Mouse (Mus musculus): ENCODE results near the gene Armc2.

Armc2 gene

DNA sequence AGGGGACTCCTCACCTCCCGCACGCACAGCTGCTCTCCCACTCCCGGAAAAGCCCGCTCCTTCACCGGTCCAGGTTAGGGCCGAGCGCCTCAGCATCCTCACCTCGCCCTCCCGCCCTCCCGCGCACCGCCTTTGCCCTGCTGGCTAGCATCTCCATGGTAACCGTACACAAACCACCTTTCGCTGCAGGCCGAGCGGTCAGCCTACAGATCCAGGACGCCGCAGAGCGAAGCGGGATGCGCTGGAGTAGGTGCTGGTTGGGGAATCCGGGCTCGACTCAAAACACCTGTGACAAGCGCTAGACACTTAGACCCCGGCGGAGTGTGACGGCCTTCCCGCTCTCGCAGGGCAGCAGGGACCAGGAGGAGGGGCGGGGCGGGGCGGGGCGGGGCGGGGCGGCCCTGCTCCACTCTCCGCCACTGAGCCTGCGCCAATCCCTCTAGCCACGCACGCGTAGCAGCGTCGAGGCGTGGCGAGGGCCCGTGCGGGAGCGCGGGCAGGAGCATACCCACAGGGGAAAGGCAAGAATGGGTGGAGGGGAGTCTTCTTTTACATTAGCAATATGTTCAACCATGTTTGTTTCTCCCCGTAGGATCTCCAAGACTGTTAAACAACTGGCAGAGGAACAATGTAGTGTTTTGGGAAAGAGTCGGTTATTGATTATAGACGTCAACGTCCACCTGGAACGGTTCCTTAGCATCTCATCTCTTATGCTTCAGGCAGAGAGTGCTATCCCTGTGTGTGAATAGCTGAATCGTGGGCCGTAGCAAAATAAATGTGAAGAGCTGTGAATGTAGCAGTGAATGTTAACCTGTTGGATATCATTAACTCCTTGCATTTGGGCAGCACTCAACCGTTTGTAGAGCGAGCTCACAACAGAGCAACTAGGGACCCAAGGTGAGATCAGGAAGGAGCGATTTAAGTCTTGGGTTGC lies at the start of gene Armc2:
Gene Armc2, minus strand, starts transcription at position 427 of the 934 bp plus-strand sequence.
- DNase-seq (ENCODE audit: low read depth, low spot score) = peak; percentile 59

- DNase-seq (ENCODE audit: low read depth, low spot score) = no peak
These were observed 46.2 kb upstream of the Armc2 start for GRCm38 (mm10) chr10:42064446-42064845.

- DNase-seq (ENCODE audit: low read depth, low spot score) = no peak
These were observed 41.3 kb upstream of the Armc2 start for GRCm38 (mm10) chr10:42059522-42059921.

DNA sequence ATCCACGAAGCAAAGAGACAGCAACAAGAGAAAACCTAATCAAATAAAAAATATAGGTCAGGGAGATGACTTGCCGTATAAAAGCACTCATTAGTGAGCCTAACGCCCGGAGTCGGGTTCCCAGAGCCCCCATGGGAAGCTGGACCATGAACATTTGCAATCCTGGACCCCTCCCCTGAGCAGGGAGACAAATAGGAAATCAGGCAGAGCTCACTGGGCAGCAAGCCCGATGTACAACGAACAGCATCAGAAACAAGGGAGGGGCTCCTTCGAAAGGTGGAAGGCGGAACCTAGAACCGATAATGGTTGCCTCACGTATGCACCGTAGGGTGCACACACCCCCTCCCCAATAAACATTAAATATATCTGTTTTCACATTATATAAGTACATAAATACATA lies 39.5 kb upstream of the Armc2 start:
- no peak for DNase-seq (ENCODE audit: low read depth, low spot score)

DNA sequence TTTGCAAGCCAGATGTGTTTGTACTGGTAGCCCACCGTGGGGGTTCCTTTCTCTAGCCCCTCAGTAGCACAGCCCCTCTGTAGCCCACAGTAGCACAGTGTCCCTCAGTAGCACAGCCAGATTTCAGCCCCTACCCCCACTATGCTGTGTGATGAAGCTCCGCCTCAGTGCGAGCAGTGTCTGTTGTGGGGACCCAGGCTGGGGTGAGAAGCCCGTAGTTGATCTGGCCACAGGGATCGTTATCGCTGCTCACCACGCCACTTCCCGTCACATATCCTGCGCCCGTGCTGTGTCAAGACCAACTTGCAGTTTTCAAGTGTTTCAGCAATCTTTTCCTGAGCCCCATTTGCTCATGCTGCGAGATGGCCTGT lies 39.0 kb upstream of the Armc2 start:
- DNase-seq (ENCODE audit: low read depth, low spot score) = no peak

DNA sequence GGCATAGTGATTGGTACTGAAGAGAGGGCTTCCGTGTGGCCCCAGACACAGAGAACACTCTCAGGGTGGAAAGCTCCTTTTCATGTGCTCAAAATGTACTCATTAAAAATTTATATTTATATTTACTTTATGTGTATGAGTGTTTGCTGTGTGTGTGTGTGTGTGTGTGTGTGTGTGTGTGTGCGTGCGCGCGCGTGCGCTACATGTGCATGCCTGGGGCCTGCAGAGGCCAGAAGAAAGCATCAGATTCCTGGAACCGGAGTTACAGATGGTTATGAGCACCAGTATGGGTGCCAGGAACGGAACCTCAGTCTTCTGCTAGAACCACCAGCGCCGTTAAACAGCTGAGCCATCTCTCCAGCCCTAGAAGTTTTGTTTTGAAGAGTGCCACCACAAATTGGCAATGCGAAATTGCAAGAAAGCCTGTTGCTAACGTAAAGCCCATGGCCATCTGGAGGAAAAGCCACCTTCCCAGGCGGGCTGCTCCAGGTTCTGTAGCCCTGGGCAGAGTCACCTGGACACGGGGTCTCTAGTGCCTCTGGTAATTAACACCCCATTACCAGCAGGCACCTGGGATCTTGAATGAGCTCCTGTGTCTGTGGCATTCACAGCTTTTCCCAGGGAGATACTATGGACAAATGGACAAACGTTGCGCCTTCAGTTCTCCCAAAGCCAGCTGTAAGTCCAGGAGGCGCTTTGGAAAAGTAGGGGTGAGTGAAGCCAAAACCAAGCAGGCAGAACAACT lies 38.4 kb upstream of the Armc2 start:
- DNase-seq (ENCODE audit: low read depth, low spot score) = no peak

DNA sequence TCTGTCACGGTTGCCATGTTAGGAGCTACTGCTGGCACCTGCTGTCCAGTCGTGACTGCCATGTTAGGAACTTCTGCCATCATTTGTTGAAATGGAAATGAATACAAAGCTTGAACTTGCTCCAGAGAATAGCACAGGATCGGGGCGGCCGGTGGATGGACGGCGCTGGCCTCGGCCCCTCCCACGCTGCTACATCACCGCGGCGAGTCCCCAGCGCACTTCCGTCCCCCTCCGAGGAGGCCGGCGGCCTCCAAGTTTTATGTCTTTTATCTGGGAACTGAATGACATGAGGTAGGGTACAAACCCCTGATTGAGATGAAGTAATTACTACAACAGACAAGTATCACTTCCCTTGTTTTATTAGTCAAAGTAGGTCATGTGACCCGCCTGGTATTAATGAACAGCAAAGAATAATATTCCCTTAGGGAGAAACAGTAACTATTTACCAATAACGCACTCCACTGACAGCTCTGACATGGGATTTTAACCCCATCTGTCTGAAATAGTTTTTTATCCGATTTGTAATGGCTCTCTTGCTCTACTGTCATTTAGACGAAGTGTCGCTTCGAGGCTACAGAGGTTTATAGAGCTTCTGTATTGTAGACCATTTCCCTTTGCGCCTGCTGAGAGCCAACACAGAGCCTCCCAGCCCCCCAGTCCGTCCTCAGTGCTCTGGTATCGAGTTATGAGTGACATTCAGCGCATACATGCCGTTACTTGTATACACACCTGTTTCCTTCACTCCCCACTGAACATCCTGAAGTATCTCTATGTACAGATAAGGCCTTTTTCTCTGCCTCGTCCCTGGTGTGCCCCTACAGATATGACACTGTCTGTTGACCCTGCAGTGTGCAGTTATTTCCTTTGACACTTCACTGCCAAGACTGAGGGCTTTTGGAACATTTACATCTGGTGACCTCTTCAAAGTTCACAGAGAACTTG lies 37.3 kb upstream of the Armc2 start:
- DNase-seq (ENCODE audit: low read depth, low spot score) = no peak

GRCm38 (mm10) chr10:42051069-42051468 lies 32.8 kb upstream of the Armc2 start:
- no peak for DNase-seq (ENCODE audit: low read depth, low spot score)

DNA sequence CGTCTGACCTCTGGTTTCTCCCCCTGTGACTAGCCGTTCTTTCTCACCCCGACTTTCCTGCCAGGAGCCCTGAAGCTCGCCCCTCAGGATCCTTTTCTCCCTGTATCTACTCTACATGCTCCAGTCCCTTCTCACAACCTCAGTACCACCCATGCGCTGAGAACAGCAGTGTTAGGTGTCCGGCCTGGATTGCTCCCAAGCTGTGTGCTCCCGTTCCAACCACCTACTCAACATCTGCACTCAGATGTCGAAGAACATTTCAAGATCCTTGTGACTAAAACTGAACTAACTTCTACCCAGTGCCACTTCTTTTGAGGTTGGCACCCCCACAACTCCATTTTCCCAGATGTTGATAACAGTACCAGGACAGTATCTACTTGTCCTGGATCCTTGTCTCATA lies 30.4 kb upstream of the Armc2 start:
- DNase-seq (ENCODE audit: low read depth, low spot score) = no peak

GRCm38 (mm10) chr10:42044574-42044973 lies 26.3 kb upstream of the Armc2 start:
- no peak for DNase-seq (ENCODE audit: low read depth, low spot score)

GRCm38 (mm10) chr10:42043307-42043706 lies 25.1 kb upstream of the Armc2 start:
- DNase-seq (ENCODE audit: low read depth, low spot score) = no peak

GRCm38 (mm10) chr10:42042881-42043280 lies 24.6 kb upstream of the Armc2 start:
- DNase-seq (ENCODE audit: low read depth, low spot score) = no peak

DNA sequence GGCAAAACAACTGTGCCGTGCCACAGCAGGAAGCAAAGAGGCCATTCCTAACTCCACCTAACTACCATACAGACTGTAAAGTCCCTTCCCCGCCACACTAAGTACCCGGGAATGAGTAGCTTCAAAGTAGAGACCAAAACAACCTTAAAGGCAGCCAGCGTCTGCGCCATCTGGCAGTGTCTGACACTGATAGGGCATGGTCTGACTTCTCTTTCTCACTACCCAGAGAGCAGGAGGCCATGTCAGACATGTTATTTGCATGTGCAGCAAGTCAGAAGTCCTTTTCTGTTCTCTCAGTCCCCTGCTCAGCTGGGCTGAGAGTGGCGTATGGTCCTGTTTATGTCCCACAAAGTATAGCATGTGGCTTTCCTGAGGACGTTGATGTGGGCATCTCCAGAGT lies 23.8 kb upstream of the Armc2 start:
- no peak for DNase-seq (ENCODE audit: low read depth, low spot score)

- no peak for DNase-seq (ENCODE audit: low read depth, low spot score)
These were observed 20.3 kb upstream of the Armc2 start for GRCm38 (mm10) chr10:42038571-42038970.

DNA sequence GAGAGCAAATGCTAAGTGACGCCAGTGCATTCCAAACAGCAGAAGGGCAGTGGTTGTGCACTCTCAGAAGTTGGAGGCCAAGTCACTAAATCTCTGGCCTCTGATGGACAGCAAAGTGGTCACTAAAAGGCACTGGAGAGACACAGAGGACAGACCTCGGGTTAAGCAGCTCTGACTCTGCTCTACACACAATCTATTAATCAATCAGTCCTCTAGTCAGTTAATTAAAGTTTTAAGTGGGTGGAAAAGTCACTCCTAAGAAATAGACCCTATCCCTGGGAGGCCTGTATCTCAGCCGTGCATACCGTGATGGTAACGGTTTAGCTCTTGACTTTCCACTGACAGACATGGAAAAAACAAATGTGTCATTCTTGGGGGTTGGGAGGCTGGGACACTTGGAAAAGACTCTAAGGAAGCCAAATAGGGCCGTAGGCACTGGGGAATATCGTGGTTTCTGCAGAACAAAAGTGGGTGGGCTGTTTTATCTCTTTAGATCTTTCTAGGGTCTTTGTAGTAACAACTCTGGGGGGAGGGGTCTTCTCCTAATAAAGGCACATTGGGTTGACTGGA lies 19.1 kb upstream of the Armc2 start:
- DNase-seq (ENCODE audit: low read depth, low spot score) = no peak

DNA sequence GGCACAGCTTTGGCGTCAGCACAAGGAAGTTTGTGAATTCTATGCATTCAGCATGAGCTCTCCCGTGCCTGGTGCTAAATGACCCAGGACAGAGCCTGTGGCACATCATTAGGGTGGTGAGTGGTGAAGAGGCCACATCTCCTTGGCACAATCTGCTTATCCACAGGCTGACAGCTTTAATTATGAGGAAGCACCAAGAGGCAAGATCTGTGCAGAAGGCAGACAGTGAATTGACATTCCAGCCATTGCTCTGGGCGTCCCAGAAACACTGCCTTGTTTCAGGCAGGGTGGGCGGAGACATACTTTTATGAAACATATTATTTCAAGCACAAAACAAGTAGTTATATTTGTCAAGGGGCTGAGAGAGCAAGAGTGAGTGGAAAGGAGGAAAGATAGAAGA lies 18.6 kb upstream of the Armc2 start:
- DNase-seq (ENCODE audit: low read depth, low spot score) = no peak

DNA sequence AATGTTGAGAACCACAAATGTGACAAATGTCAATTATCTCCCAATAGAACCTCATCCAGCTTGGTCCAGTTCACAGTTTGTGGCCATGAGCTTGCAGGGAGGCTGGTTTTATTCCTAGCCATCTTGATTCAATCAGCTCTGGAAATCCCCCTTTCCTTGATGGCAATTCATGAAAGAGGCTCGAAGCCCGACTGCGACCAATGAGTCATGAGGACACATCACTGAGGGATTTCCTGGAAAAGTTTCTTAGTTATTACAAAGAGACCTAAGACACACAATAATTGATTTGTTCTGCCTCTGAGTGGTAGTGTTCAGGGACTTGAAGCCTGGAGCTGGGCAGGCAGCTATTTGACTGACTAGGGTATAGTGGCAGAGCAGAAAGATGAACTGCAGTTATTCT lies 15.3 kb upstream of the Armc2 start:
- DNase-seq (ENCODE audit: low read depth, low spot score) = no peak

GRCm38 (mm10) chr10:42031021-42031420 lies 12.8 kb upstream of the Armc2 start:
- no peak for DNase-seq (ENCODE audit: low read depth, low spot score)

DNA sequence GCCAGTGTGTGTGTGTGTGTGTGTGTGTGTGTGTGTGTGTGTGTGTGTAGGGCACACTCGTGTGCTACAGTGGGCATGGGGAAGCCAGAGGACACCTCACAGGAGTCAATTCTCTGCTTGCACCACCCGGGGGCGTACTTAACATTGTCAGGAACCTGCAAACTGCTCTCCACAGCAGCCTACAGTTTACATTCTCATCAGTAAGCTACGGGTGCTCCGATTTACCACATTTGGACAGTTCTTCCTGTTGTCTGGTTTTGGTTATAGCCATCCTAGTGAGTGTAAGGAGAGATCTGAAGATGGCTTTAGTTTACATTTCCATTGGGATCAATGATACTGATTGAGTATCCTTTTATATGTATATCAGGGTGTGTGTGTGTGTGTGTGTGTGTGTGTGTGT lies 11.3 kb upstream of the Armc2 start:
- no peak for DNase-seq (ENCODE audit: low read depth, low spot score)

DNA sequence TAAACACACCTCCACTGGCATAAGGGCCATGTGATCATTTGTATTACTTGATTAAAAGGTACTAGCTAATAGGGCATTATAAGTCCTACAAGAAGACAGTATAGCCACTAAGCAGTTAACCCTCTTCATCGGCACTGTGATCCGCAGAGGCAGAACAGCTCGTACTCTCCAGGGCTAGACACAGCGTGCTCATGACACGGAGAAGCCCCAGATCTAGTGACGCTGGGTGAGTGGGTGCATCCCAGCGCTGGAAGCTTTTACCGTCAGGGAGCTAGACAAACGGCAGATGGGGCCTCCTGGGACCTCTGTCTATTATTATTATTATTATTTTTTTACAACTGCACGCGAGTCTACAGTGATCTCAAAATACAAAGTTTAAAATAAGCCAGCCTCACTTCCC lies 9.1 kb upstream of the Armc2 start:
- no peak for DNase-seq (ENCODE audit: low read depth, low spot score)

GRCm38 (mm10) chr10:42024406-42024805 lies 6.2 kb upstream of the Armc2 start:
- no peak for DNase-seq (ENCODE audit: low read depth, low spot score)

Measured in retina, adult 2 months (tissue).